Mouse (Mus musculus) embryo, embryonic 11 days (tissue): ENCODE data around the gene Eme2.

Experiments used
- DNase-seq: peaks from one replicate; pipeline ENCODE4 v3.0.0-alpha.2; 2015

The Eme2 gene

GRCm38 (mm10) chr17:24873695-24874404 is 21.0 kb downstream of the Eme2 start:
- DNase-seq: no peak

- no peak for DNase-seq
Measured at GRCm38 (mm10) chr17:24867914-24868313, 27.0 kb downstream of the Eme2 start.

GRCm38 (mm10) chr17:24865776-24866175 is 29.1 kb downstream of the Eme2 start, which contains the start of gene Igfals:
TSS of gene Igfals (plus strand) at chr17:24865997.
- DNase-seq: no peak

- no peak for DNase-seq
Measured at GRCm38 (mm10) chr17:24861785-24862184, 33.1 kb downstream of the Eme2 start.

GRCm38 (mm10) chr17:24860076-24860475 is 34.8 kb downstream of the Eme2 start:
- no peak for DNase-seq

- DNase-seq: no peak
Measured at GRCm38 (mm10) chr17:24858967-24859366, 35.9 kb downstream of the Eme2 start.

GRCm38 (mm10) chr17:24857831-24858470 is 36.9 kb downstream of the Eme2 start:
- DNase-seq: no peak

GRCm38 (mm10) chr17:24856589-24856988 is 38.3 kb downstream of the Eme2 start:
- no peak for DNase-seq

GRCm38 (mm10) chr17:24855838-24856464 is 38.9 kb downstream of the Eme2 start:
- DNase-seq: no peak

- no peak for DNase-seq
Measured at GRCm38 (mm10) chr17:24851381-24852125, 43.3 kb downstream of the Eme2 start.

GRCm38 (mm10) chr17:24850773-24851127 is 44.1 kb downstream of the Eme2 start:
- no peak for DNase-seq

- peak; percentile 97 for DNase-seq
Measured at GRCm38 (mm10) chr17:24850065-24850772, 44.7 kb downstream of the Eme2 start, which contains the start of gene Fahd1. TSS of gene Fahd1 (minus strand) at chr17:24850364.

GRCm38 (mm10) chr17:24849733-24850064 is 45.2 kb downstream of the Eme2 start:
- no peak for DNase-seq

- no peak for DNase-seq
Measured at GRCm38 (mm10) chr17:24848600-24849031, 46.3 kb downstream of the Eme2 start.

- no peak for DNase-seq
Measured at GRCm38 (mm10) chr17:24847386-24847785, 47.5 kb downstream of the Eme2 start.

GRCm38 (mm10) chr17:24844525-24844924 is 50.4 kb downstream of the Eme2 start:
- no peak for DNase-seq

GRCm38 (mm10) chr17:24842631-24843030 is 52.3 kb downstream of the Eme2 start:
- no peak for DNase-seq

GRCm38 (mm10) chr17:24841133-24841532 is 53.8 kb downstream of the Eme2 start:
- DNase-seq: no peak

GRCm38 (mm10) chr17:24840341-24840740 is 54.5 kb downstream of the Eme2 start:
- no peak for DNase-seq

- no peak for DNase-seq
Measured at GRCm38 (mm10) chr17:24839842-24840241, 55.0 kb downstream of the Eme2 start, which contains the start of gene Hagh. TSS of gene Hagh (plus strand) at chr17:24840143.
